Mouse (Mus musculus) MEL (cell line): ENCODE data around the gene Eif2s1.

Experiments
- CTCF ChIP-seq, 3 experiments: IDR thresholded peaks in 2 of 3; conservative IDR thresholded peaks in 1 of 3; 2 replicates each; pipeline ENCODE4 v1.5.1; 2011 to 2012; ENCODE audit warnings: low read length in 3 of 3, low read depth in 2 of 3, mild to moderate bottlenecking in 2 of 3, improper control_type of control experiment in 1 of 3, inconsistent platforms in 1 of 3, mixed read lengths in 1 of 3, moderate library complexity in 1 of 3; ENCODE audit not compliant: control insufficient read depth in 1 of 3, insufficient read depth in 1 of 3, poor library complexity in 1 of 3, severe bottlenecking in 1 of 3
- E2F4 ChIP-seq: IDR thresholded peaks from 2 replicates; pipeline ENCODE4 v1.6.1; 2011; ENCODE audit warnings: low read depth, low read length, improper control_type of control experiment, borderline replicate concordance
- GATA1 ChIP-seq: IDR thresholded peaks from 2 replicates; pipeline ENCODE4 v1.6.1; 2011; ENCODE audit warnings: low read depth, low read length, improper control_type of control experiment
- MEF2A ChIP-seq: IDR thresholded peaks from 2 replicates; pipeline ENCODE4 v1.6.1; 2014; ENCODE audit warnings: low read depth, mild to moderate bottlenecking, inconsistent platforms, low read length, improper control_type of control experiment; ENCODE audit not compliant: poor library complexity, insufficient replicate concordance, severe bottlenecking; ENCODE audit errors: extremely low read depth
- MYB ChIP-seq: IDR thresholded peaks from 2 replicates; pipeline ENCODE4 v1.6.1; 2011; ENCODE audit warnings: mild to moderate bottlenecking, low read depth, low read length, improper control_type of control experiment
- POLR2A ChIP-seq, 2 experiments: IDR thresholded peaks; 2 replicates each; pipeline ENCODE4 v1.6.1; 2011 to 2012; ENCODE audit warnings: low read length in 2 of 2, mild to moderate bottlenecking in 2 of 2, control low read depth in 1 of 2, improper control_type of control experiment in 1 of 2, low read depth in 1 of 2, moderate library complexity in 1 of 2; ENCODE audit not compliant: control insufficient read depth in 1 of 2, insufficient read depth in 1 of 2, poor library complexity in 1 of 2
- RCOR1 ChIP-seq: IDR thresholded peaks from 2 replicates; pipeline ENCODE4 v1.6.1; 2012; ENCODE audit warnings: low read depth, mild to moderate bottlenecking, inconsistent platforms, low read length, improper control_type of control experiment
- SIN3A ChIP-seq: IDR thresholded peaks from 2 replicates; pipeline ENCODE4 v1.6.1; 2012; ENCODE audit warnings: low read length, improper control_type of control experiment, inconsistent platforms
- ZC3H11A ChIP-seq: IDR thresholded peaks from 2 replicates; pipeline ENCODE4 v1.6.1; 2012; ENCODE audit warnings: low read depth, mild to moderate bottlenecking, inconsistent platforms, low read length, improper control_type of control experiment

DNA sequence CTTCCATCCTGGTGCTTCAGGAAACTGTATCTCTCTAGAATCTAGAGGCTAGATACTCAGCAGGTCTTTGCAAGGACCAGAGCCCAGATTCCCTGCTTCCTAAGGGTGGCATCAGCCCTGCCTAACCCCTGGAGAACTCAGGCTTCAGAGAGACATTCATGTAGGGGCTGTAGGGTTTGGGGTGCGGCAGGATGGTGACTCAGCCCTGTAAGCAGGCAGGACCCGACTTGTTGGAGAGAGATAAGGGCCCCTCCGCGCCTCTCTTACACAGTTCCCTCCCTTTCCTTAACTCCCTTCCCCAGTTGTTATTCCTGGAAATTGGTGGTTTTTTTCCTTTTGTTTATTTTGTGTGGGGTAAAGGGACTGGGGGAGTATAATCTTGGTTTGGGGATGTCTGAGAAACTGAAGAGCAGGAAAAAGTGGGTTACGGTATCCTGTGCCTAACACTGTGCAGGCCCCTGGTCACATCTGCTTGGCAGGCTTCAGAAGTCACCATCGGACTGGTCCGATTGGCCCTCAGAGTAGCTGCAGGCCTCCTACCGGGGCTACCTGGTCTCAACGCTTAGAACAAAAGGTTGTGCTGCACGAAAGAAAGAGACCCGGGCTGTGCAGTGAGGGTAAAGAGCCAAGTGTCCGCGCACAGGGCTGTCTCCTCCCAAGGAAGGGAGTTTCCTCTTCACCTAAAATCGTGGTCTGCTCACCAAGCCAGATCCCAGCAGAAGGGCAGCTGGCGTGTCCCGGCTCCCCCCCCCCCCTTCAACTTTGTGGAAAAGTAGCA, 49.3 kb downstream of the Eif2s1 start:
- TF ChIP-seq CTCF (IDR thresholded peaks at IDR 0.05 in 2 of 3, conservative IDR thresholded peaks at IDR 0.05 in 1 of 3; ENCODE audit: control insufficient read depth in 1 of 3, insufficient read depth in 1 of 3, low read depth in 2 of 3, low read length in 3 of 3, poor library complexity in 1 of 3, severe bottlenecking in 1 of 3) (no peak), ZC3H11A (no peak), MEF2A (no peak), RCOR1 (no peak; the same call in 1 of the 2 replicates), GATA1 (peak; percentile 90), MYB (no peak), SIN3A (peak; percentile 75; the same call in 1 of the 2 replicates), POLR2A (IDR thresholded peaks at IDR 0.05; ENCODE audit: control insufficient read depth in 1 of 2, insufficient read depth in 1 of 2, low read depth in 1 of 2, low read length in 2 of 2, poor library complexity in 1 of 2) (peak in 1 of 2 experiments; percentile 14; a peak in 1 of 4 replicates), E2F4 (no peak)
